Mouse (Mus musculus): ENCODE data around the gene Spock2. TPM values are rescaled to one million over a fixed set of nuclear protein-coding genes. Genes with fewer than 3 reads are reported as not detected.

The Spock2 gene
- polyA plus RNA-seq, 1 experiment from 2014 or later: 3.6 TPM

DNA sequence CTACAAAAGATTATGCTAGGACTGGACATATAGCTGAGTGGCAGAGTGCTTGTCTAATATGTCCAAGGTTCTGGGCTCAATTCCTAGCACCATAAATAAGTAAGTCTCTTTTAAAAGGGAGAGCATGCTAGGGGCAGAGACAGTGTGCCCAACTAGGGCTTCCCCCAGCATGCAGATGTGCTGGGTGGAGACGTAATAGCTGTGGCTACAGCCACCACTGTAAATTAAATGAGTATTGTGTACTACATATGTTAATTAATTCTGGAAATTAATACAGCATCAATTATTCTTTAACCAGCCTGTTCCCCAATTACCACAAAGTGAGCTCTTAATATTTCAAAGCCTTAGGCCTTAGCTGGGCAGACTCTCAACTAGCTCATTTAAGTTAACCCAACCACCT lies 58.9 kb downstream of the Spock2 start:
- Histone ChIP-seq H3K4me3 (ENCODE audit: low read depth, low read length) (no peak overlapping the region), H3K9me3 (ENCODE audit: control insufficient read depth, low read length) (no peaks in the 10 kb centered on the region), H3K27ac (replicated peaks) (no peak overlapping the region), H3K27me3 (ENCODE audit: control insufficient read depth, insufficient read depth, low read length) (no peaks in the 10 kb centered on the region), H3K4me1 (replicated peaks; ENCODE audit: control insufficient read depth, insufficient read depth) (no peaks in the 10 kb centered on the region), H3K9ac (ENCODE audit: low read length) (no peak overlapping the region), H3K4me2 (replicated peaks; ENCODE audit: low read depth) (no peak overlapping the region), H3K36me3 (ENCODE audit: control insufficient read depth, insufficient read depth, low read length) (no peaks in the 10 kb centered on the region)
- 90% methylated on average over 1 of the region's 1 CpGs for WGBS
- ATAC-seq (ENCODE audit: low FRiP score, low TSS enrichment) (no peak), DNase-seq (ENCODE audit: low spot score) (no peak)
- TF ChIP-seq CTCF (IDR thresholded peaks at IDR 0.05; ENCODE audit: low read depth) (no peak), EP300 (optimal IDR thresholded peaks at IDR 0.05) (no peak)

DNA sequence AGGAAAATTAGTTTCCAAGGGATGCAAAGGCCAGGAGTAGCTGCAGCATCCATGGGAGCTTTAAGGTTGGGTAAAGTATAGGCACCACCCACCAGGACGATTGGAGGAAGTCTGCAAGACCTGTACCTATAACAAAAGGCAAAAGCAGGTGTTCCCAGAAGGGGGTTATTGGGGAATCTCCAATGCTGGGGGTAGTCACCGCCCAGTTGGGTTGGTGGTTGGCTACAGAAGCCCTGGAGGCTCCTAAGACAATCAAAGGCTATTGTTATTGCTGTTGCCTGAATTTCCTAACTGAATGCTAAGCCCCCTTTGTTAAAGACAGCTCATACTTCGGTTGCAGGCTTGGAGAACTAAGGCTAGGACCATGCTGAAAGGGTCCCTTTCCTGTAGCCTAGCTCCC lies 60.0 kb downstream of the Spock2 start:
- Histone ChIP-seq H3K9me3 (ENCODE audit: control insufficient read depth, low read length) (no peaks in the 10 kb centered on the region), H3K4me2 (replicated peaks; ENCODE audit: low read depth) (no peak overlapping the region), H3K27me3 (ENCODE audit: control insufficient read depth, insufficient read depth, low read length) (no peaks in the 10 kb centered on the region), H3K9ac (ENCODE audit: low read length) (no peak overlapping the region), H3K4me1 (replicated peaks; ENCODE audit: control insufficient read depth, insufficient read depth) (no peaks in the 10 kb centered on the region), H3K27ac (replicated peaks) (no peak overlapping the region), H3K36me3 (ENCODE audit: control insufficient read depth, insufficient read depth, low read length) (no peaks in the 10 kb centered on the region), H3K4me3 (ENCODE audit: low read depth, low read length) (no peak overlapping the region)
- 45% methylated on average over 3 of the region's 3 CpGs for WGBS
- TF ChIP-seq EP300 (optimal IDR thresholded peaks at IDR 0.05) (no peak), CTCF (IDR thresholded peaks at IDR 0.05; ENCODE audit: low read depth) (no peak)
- ATAC-seq (ENCODE audit: low FRiP score, low TSS enrichment): no peak
- no peak for DNase-seq (ENCODE audit: low spot score)

DNA sequence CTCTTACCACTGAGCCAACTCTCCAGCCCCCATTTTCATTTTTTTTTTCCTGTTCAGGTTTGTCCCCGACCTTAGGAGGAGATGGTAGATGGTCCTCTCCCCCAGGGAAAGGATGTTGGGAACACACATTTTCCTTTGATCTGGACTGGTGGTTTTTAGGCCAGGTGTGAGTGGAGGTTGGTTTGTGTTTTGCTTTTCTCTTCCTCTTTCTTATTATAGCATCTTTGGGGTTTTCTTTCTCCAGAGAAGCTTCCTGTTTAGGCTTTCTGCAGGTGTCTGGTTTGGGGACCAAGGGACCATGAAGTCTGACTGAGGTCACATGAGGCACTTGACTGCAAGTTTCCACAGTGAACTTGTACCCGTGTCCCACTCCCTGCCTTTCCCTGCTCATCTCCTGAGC lies 62.3 kb downstream of the Spock2 start:
- H3K27ac ChIP-seq (replicated peaks): no peak overlapping the region
- H3K27me3 ChIP-seq (ENCODE audit: control insufficient read depth, insufficient read depth, low read length): no peaks in the 10 kb centered on the region
- TF ChIP-seq EP300 (optimal IDR thresholded peaks at IDR 0.05) (no peak), CTCF (IDR thresholded peaks at IDR 0.05; ENCODE audit: low read depth) (no peak)
- WGBS: 67% methylated on average over 2 of the region's 2 CpGs
- H3K4me2 ChIP-seq (replicated peaks; ENCODE audit: low read depth): no peak overlapping the region
- no peak overlapping the region for H3K4me3 ChIP-seq (ENCODE audit: low read depth, low read length)
- H3K9me3 ChIP-seq (ENCODE audit: control insufficient read depth, low read length): no peaks in the 10 kb centered on the region
- ATAC-seq (ENCODE audit: low FRiP score, low TSS enrichment) (no peak), DNase-seq (ENCODE audit: low spot score) (no peak)
- H3K9ac ChIP-seq (ENCODE audit: low read length): no peak overlapping the region
- H3K4me1 ChIP-seq (replicated peaks; ENCODE audit: control insufficient read depth, insufficient read depth): no peaks in the 10 kb centered on the region
- H3K36me3 ChIP-seq (ENCODE audit: control insufficient read depth, insufficient read depth, low read length): no peaks in the 10 kb centered on the region

DNA sequence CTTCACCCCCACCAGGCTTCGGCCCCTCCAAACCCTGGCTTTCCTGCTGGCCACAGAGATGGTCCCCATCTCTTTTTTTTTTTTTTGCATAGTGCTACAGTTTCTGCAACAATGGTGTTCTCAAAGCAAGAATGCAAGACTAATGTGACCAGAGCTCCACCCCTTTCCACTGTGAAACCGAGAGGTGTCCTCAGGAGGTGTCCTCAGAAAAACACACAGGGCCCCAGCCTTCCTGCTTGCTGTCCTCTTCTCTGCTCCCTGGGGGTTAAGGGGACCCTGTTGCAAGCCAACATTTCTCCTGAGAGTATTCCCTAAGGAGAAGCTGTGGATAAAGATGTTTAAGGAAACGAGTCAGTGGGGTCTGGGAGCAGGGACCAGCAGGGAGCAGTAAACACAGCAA lies 62.9 kb downstream of the Spock2 start:
- Histone ChIP-seq H3K4me2 (replicated peaks; ENCODE audit: low read depth) (no peak overlapping the region), H3K9me3 (ENCODE audit: control insufficient read depth, low read length) (no peaks in the 10 kb centered on the region), H3K36me3 (ENCODE audit: control insufficient read depth, insufficient read depth, low read length) (no peaks in the 10 kb centered on the region), H3K27ac (replicated peaks) (no peak overlapping the region), H3K4me3 (ENCODE audit: low read depth, low read length) (no peak overlapping the region), H3K4me1 (replicated peaks; ENCODE audit: control insufficient read depth, insufficient read depth) (no peaks in the 10 kb centered on the region), H3K9ac (ENCODE audit: low read length) (no peak overlapping the region), H3K27me3 (ENCODE audit: control insufficient read depth, insufficient read depth, low read length) (no peaks in the 10 kb centered on the region)
- no peak for DNase-seq (ENCODE audit: low spot score)
- no peak for ATAC-seq (ENCODE audit: low FRiP score, low TSS enrichment)
- 61% methylated on average over 3 of the region's 3 CpGs for WGBS
- no peak for TF ChIP-seq EP300 (optimal IDR thresholded peaks at IDR 0.05)
- TF ChIP-seq CTCF (IDR thresholded peaks at IDR 0.05; ENCODE audit: low read depth): no peak

DNA sequence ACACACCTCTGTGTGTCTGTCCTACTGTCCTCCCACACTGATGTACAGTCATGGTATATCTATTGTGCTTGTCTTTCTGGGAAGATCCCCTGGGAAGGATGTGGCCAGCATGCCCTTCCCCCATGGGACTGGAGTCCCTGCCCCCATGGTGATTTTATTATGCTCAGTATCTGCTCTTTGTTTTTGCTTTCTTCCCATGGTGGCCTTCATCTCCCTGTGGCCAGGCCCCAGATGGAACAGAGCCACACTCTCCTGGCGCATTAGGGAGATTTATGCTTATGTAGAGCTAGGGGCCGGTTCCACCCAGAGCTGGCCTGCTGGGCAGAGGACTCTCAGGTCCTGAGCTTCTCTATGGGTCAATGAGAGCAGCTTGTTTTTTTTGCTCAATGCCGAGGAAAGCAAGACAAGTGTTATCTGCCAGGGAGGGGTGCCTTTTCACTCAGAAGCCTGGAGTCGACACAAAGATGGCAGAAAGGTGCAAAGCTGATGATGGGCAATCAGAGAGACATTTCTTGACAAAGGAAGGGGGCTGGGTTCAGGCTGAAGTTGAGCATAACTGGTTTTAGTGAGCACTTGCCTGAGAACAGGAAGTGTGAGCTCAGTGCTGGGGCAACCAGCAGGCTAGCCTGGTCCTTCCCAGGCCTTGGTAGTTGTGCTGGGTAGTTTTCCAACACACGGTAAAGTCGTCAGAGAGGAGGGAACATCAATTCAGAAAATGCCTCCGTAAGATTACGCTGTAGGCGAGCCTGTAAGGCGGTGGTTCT lies 64.5 kb downstream of the Spock2 start:
- Histone ChIP-seq H3K4me2 (replicated peaks; ENCODE audit: low read depth) (no peak overlapping the region), H3K36me3 (ENCODE audit: control insufficient read depth, insufficient read depth, low read length) (no peaks in the 10 kb centered on the region), H3K27ac (replicated peaks) (no peak overlapping the region), H3K4me3 (ENCODE audit: low read depth, low read length) (no peak overlapping the region), H3K4me1 (replicated peaks; ENCODE audit: control insufficient read depth, insufficient read depth) (no peaks in the 10 kb centered on the region), H3K27me3 (ENCODE audit: control insufficient read depth, insufficient read depth, low read length) (no peaks in the 10 kb centered on the region), H3K9ac (ENCODE audit: low read length) (no peak overlapping the region), H3K9me3 (ENCODE audit: control insufficient read depth, low read length) (no peaks in the 10 kb centered on the region)
- ATAC-seq (ENCODE audit: low FRiP score, low TSS enrichment): no peak
- TF ChIP-seq CTCF (IDR thresholded peaks at IDR 0.05; ENCODE audit: low read depth): no peak
- DNase-seq (ENCODE audit: low spot score): no peak
- 78% methylated on average over 10 of the region's 10 CpGs for WGBS

DNA sequence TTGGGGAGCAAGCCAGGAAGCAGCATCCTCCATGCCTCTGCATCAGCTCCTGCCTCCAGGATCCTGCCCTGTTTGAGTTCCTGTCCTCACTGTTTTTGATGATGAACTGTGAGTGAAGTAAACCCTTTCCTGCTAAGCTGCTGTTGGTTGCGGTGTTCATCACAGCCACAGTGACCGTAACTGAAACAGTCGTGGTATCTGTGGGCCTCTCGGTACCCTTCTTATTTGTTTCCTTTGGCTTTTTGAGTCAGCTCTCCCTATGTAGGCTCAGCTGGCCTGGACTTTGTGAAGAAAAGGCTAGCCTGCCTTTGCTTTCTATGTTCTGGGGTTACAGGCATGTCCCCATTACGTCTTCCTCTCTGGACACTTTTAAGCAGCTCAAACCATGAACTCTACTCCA lies 65.3 kb downstream of the Spock2 start:
- Histone ChIP-seq H3K9ac (ENCODE audit: low read length) (no peak overlapping the region), H3K4me2 (replicated peaks; ENCODE audit: low read depth) (no peak overlapping the region), H3K27me3 (ENCODE audit: control insufficient read depth, insufficient read depth, low read length) (no peaks in the 10 kb centered on the region), H3K27ac (replicated peaks) (no peak overlapping the region), H3K4me3 (ENCODE audit: low read depth, low read length) (no peak overlapping the region), H3K9me3 (ENCODE audit: control insufficient read depth, low read length) (no peaks in the 10 kb centered on the region), H3K36me3 (ENCODE audit: control insufficient read depth, insufficient read depth, low read length) (no peaks in the 10 kb centered on the region), H3K4me1 (replicated peaks; ENCODE audit: control insufficient read depth, insufficient read depth) (no peaks in the 10 kb centered on the region)
- no peak for DNase-seq (ENCODE audit: low spot score)
- 94% methylated on average over 5 of the region's 5 CpGs for WGBS
- no peak for ATAC-seq (ENCODE audit: low FRiP score, low TSS enrichment)
- TF ChIP-seq EP300 (optimal IDR thresholded peaks at IDR 0.05) (no peak), CTCF (IDR thresholded peaks at IDR 0.05; ENCODE audit: low read depth) (no peak)

Measured in stomach, postnatal 0 days (tissue).